Mouse (Mus musculus) left cerebral cortex, adult 8-10 months (tissue): ENCODE data around the gene Usp25. TPM values are rescaled to one million over a fixed set of nuclear protein-coding genes. Genes with fewer than 3 reads are reported as not detected.

Experiments
- DNase-seq, 2 experiments: peaks; one replicate each; pipeline ENCODE4 v3.0.0; 2022; ENCODE audit warnings: low spot score in 2 of 2
- total RNA-seq, 4 experiments: library from RNA; stranded (reverse); gene quantifications; 2 replicates each; pipeline ENCODE4 v1.2.4; 2022

Gene Usp25
- total RNA-seq, 4 experiments from 2014 or later: 29.8 to 33.0 (median 31.8) TPM

DNA sequence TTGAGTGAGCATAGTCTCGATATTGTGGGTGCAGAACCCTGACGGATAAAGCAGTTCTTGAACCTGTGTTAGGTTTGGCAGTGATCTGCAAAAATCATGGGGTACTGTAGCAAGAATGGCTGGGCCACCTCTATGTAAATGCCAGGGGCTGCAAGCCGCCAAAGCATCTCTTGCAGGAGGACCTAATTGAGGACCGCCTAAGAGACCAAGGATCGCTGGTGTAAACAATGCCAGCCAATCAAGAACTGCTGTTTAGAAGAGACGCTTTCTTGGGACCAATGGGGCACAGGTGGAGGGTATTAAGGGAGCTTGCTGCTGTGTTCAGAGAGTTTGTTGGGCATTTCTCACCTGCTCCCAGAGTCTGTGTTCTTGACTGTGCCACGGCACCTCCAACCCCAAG lies 127.1 kb downstream of the Usp25 start:
- no peak for DNase-seq

DNA sequence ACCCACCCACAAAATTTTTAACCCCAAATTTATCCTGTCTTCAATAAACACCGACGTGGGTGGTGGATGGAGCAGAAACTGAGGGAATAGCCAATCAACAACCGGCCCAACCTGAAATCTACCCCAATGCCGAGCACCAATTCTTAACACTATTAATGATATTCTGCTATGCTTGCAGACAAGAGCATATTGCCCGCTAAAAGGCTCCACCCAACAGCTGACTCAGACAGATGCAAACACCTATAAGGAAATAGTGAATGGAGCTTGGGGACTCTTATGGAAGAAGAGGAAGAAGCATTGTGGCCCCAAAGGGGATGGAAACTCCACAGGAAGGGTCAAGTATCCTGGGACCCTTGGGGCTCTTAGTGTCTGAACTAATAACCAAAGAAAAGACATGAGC lies 133.3 kb downstream of the Usp25 start:
- no peak for DNase-seq

DNA sequence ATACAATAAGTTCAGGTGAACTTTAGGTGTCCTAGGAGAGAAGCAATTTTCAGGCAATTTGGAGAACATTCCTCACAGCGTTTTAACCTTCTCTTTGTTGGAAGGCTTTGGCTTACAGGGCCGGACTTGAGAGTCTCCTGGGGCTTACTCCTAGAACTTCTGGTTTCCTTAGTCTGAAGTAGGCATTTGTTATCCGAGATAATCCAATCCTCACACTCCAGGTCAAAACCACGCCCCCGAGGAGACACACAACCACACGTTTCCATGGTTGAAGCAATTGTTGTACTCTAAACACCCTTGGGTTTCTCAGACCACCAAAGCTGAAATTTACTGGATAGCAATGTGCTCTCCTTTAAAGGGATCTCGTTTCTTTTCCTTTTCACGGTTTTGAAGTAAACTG lies 136.8 kb downstream of the Usp25 start:
- DNase-seq: no peak

DNA sequence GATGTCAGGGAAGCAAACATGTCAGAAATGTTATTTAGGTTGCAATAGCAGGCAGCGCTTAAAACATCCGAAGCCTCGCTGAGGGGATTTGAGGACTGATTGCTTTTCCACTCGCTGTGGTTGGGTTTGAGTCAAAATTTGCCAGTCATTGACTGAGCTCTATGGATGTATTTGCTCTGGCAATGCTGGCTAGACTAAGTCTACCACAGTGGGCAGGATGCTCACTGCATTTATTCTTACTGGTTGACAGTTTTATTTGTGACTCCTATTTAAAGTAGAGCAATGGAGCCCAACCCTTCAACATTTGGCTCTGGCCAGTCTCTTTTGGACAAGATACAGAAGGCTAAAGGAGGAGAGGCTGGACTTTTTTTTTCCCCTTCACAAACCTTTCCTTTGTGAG lies 137.4 kb downstream of the Usp25 start:
- no peak for DNase-seq

DNA sequence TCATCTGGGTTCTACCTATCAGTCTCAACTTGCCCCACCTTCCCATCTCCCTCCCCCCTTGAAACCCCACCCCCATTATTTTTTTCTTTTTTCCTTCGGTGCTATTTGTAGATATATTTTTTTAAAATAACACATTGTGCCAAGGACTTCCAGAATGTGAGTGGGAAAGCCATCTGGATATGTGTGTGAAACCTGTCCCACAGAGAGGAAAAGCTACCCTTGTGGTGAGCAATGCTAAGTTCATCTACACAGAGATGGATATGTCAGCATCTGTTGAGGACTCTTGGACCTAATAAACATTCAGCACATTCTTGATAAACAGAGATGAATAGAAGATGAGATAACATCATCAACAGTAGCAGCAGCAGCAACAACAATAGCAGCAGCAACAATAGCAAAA lies 138.8 kb downstream of the Usp25 start:
- DNase-seq: peak in 1 of 2 experiments; percentile 31

DNA sequence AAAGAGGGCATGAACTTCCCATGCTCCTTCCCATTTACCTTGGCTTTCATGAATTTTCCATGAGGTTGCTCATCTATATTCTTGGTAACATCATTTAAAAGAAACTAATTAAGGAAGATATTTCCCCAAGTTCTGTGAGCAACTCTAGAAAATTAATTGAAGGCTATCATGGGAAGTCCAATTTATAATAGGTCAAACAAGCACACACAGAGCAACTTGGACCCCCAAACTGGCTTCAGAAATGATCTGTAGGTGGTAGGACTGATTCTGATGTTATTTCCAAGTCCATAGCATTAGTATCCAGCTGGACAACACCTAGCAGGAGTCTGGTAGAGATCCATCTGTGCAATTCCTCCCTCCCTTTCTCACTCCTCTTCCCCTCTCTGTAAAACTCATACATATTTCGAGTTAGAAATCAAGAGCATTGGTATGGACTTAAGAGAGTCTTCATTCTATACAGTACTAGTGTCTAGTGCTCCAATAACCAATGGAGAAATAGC lies 139.8 kb downstream of the Usp25 start:
- no peak for DNase-seq

DNA sequence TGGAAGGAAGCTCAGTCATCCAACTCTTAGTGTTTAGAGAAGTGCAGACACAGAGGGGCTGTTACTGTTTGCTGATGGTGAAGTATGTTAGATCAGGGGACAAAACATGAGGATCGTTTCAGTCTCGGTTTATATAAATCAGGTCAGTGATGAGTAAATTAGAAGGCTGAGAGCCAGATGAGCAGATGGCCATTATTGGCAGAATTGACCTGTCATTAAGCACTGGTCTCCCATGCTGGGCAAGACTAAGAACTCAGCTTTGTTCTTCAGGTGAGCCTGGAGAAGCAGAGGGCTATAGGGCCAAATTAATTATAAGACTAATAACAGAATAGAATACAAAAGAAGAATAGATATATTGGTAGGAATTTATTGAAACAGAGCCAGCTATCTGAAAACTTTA lies 140.3 kb downstream of the Usp25 start:
- DNase-seq: no peak

DNA sequence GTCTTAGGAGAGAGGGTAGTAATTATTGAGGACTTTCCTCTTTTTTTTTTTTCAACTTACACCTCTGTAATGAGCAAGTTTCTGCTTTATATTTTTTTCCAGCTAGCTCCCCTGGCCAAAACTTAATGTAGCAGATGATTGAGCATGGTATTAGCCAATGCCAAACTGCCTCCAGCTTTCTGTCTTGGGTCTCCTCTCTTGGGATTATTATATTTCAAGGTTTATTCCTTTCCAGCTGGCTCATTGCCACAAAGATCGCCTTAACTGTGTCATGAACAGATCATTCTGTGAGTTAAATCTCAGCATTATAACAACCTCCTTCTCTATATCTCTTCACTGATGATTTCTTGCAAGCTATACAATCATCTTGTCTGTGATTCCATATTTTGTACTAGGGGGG lies 141.3 kb downstream of the Usp25 start:
- DNase-seq: no peak
